Mouse (Mus musculus): ENCODE measurements around the gene Rxra.

The Rxra gene

DNA sequence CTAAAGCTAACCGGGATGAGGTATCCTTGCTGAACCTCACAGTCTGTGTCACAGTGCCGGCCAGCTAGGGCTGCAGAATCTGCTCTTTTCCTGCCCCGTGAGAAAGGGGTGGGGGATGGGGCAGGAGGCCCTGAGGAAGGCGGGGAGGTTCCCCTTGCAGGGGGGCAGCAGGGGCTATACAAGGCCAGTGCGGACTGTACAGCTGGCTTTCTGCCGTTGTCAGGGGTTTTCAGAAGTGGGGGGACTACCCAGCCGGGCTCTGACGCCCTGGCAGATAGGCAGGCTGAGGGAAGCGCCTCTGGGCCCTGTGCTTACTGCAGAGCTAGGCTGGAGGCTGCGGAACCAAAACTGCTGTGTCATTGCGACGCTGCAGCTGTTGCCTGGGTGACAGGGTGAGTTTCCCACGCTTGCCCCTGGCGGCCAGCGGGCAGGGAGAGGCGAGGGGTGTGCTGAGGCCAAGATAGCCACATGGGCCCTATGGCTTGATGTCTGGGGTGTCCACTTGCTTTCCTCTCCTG, 63.9 kb downstream of the Rxra start:
- in situ Hi-C loops (cut with MboI): no loop called here

DNA sequence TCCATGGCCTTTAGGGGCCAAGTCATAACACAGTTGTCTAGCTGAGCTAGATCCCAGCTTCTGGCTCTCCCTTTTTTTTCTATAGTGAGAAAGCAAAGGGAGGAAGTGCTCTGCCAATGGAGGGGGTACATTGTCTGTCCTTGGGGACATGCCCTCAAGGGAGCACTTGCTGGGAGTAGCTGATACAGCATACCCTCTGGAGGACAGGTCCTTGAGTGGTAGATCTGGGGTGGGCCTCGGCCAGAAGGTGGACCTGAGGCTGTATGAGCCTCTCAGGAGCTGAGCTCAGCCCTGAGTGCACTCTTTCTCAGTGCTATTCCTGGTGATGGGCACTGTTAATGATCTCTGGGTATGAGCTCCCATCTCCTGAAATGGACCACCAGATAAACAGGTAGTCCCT, 66.9 kb downstream of the Rxra start:
- in situ Hi-C loops (cut with MboI): no loop called here

DNA sequence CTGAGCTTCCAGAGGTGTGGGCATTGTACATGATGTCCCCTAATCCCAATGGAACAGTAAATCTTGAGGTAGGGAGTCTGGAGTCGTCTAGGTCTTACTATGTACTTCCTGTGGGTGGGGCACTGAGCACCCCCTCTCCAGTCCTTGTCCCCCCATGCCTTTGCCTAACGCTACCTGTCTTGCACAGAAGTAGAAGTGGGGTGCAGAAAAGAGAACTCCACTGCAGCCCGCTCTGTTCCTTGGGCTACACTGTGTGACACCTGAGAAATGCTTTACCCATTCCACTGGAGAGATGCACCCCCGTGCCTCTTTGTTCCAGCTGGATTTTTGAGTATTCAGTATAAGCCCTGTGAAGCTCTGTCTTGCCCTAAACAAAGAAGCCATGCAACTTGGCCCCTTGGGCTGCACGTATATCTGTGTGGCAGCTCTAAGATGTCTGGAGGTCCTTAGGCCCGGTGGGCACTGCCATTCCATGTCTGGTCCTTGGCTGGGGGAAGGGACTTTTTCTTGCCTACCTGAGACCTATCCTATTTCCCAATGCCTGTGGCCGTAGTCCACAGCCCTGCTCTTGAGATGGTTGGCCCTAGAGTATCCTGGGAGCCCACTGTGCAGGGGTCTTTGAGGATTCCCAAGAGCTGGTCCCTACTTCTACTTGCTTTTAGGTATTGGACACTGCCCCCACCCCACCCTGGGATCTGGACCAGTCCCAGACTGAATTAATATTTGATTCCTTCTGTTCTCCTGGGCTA, 67.8 kb downstream of the Rxra start:
- in situ Hi-C loops (cut with MboI): no loop called here

DNA sequence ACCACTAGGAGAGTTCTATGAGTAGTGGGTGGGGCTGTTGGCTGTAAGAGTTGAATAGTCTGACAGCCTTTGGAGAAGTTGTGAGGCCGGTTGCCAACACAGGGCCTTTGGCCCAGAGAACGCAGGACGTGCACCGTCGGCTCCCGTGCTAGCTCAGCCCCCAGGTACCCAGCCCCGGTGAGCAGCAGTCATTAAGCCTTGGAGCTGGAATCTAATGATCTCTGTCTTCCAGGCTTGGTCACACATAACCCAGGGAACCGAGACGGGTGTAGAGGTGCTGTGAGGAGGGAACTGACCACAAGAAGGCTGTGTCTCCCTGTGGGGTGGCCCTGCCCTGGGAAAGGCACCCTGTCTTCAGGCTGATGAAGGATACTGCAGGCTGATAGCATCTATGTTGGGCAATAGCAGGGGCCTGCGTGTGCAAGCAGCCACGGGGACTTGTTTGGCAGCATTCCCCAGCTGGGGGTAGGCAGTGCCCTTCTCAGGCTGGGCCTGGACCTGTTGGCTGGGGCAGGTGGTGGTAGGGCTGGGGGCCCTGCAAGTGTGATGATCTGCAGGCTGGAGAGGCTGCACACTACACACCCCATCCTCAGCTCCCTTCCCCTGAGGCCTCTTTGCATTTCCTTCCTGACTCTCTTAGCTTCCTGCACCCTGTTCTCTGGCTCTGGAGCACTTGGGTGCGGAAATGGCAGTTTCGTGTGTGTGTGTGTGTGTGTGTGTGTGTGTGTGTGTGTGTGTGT, 68.5 kb downstream of the Rxra start:
- in situ Hi-C loops (cut with MboI): no loop called here

DNA sequence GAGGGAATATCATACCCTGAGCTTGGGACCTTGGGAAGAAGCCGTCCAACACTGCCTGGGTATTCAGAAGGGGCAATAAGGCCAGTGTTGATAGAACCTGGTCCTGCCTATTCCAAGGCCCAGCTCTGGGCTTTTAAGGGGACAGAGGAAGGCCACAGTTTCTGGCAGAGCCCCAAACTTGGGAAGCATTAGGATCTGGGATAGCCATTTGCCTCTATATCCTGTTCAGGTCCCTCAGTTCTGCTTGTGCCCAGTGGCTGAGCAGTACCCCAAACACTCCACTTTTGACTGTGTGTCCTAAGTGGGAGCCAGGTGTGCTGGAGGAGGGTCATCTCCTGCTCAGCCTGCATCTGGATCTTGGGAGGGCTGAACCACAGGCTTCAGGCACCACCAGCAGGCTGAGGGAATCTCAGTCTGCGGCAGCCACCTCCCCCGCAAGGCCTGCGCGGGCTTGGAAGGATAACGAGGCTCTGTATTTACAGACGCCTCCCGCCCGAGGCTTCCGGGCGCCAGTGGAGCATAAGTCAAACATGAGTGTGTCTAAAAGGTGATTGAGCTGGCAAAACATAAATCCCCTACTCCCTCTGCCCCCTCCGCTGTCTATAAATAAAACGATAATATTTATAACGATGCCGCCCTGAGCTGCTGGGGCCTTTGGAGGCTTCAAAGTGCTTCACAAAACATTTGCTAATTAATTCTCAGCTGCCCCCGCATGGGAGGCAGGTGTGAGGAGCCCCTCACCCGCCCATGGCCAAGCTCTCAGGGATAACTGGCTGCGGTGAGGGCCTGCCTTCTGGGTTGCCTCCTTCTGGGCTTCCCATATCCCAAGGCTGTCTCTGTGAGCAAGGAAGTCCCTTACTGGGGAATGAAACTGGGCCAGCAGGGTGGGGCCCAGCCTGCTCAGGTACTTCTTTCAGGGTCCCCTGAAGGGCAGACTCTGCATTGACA, 69.7 kb downstream of the Rxra start:
- in situ Hi-C loops (cut with MboI): no loop called here

DNA sequence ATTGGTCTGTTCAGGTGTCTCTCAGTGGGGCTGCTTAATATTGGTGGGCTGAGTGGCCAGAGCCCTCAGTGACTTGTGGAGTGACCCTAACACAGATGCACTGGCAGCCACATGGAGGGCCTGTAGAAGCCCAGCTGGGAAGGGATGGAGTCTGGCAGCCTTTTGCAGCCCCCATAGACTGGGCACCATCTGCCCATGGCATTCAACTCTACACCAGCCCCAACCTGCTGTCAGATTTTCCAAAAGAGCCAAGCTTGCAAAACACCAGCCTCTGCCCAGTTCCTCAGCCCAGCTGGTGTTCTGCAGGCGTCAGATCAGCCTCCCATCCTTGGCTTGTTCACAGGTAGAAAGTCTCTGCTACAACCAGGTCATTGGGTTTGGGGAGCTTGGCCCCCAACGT, 70.6 kb downstream of the Rxra start:
- in situ Hi-C loops (cut with MboI): no loop called here

DNA sequence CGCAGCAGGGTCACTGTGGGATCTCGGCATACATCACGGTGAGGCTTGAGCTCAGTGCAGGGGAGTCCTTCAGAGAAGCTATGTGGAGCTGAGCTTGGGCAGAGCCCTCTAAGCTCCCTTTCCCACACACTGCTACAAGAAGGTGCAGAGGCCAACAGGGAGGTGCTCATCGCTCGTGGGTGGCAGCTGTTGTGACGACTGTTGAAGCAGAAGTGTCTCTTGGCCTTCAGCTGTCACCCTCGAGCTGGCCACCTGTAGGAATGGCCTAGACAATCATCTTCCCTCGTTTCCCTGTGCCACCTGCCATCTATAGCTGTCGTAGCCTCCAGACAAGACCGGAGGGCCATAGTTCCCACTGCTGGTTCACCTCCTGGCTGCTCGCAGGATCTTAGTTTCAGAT, 72.7 kb downstream of the Rxra start:
- in situ Hi-C loops (cut with MboI): no loop called here

DNA sequence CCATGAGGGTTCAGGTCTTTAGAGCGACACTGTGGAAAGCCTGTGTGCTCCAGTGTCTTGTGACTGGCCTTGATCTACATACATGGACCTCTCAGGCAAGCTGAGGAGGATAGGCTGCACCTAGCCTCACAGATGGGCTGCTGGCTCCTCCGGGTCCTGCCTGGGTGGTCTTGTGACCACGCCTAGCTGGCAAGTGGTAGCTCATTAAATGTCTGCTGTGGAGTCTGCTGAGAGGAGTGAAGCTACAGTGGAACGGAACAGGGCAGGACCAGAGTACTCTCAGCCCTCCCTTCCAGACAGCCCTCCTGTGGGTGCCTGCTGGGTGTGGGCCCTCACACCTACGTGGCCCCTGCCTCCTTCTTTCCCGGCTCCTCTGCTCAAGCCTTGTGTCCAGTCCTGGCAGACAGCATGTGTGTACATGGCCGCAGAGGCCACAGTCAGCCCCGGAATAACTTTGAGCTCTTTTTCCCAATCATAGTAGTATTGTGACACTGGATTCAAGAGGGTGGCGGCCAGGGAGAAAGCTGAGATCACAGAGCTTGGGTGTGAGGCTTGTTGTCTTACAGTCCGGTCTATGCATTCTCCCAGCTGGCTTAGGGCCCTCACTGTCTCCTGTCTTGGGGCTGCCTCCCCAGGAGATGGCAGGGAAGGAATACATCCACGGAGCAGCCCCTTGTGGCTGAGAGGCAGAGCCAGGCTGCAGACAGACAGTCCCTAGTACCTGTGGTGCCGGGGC, 74.3 kb downstream of the Rxra start:
- in situ Hi-C loops (cut with MboI): loop anchor here (25.0 kb wide), 1 partner anchor 263 kb away; no protein-coding TSS in a partner anchor

DNA sequence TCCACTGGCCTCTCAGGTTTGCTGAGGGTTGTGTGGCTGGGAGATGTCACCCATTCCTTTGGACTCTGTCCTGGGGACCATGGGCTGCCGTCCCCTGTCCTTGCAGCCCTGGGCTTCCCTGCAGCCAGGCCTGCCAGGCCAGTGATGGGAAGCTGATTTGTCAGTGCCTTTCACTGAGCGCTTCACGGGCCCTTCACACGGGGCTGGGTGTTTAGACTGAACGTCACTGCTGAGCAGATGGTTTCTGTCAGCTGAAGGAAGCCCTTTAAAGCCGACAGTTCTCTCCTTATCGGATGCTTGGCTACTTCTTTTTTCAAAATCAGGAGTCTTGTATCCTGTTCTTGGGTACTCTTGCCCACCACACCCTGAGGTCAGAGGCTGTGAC, 74.9 kb downstream of the Rxra start:
- in situ Hi-C loops (cut with MboI): loop anchor here (25.0 kb wide), 1 partner anchor 264 kb away; no protein-coding TSS in a partner anchor

DNA sequence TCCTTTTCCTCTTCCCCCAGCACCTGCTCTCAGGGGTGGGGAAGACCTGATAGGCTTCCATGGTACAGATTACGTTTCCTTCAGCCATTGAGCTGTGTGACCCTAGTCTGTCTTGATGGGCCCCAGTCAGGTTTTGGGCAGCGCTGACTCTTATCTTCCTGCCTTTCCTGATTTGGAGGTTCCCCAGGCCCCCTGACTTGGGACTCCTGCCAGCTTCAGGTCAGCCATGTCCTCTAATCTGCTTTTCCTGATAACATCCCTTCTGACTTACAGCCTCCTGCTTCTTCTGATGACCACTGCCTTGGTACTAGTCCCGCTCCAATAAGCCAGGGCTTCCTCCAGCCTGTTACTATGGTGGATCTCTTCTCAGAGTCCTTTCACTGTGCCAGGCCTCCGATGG, 75.6 kb downstream of the Rxra start:
- in situ Hi-C loops (cut with MboI): loop anchor here (25.0 kb wide), 1 partner anchor 265 kb away; no protein-coding TSS in a partner anchor

DNA sequence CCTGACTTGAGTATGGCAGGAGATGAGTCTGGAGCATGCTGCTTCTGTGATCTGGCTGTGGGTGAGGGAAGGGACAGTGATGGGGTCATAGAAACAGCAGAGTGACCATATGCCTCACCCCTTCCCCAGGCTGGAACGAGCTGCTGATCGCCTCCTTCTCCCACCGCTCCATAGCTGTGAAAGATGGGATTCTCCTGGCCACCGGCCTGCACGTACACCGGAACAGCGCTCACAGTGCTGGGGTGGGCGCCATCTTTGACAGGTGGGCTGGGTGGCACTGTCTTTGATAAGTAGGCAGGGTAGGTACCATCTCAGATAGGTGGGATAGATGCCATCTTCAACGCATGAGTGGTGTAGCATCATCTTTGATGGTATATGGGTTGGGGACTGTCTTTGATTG, 77.9 kb downstream of the Rxra start:
- in situ Hi-C loops (cut with MboI): loop anchor here (25.0 kb wide), 1 partner anchor 267 kb away; no protein-coding TSS in a partner anchor

DNA sequence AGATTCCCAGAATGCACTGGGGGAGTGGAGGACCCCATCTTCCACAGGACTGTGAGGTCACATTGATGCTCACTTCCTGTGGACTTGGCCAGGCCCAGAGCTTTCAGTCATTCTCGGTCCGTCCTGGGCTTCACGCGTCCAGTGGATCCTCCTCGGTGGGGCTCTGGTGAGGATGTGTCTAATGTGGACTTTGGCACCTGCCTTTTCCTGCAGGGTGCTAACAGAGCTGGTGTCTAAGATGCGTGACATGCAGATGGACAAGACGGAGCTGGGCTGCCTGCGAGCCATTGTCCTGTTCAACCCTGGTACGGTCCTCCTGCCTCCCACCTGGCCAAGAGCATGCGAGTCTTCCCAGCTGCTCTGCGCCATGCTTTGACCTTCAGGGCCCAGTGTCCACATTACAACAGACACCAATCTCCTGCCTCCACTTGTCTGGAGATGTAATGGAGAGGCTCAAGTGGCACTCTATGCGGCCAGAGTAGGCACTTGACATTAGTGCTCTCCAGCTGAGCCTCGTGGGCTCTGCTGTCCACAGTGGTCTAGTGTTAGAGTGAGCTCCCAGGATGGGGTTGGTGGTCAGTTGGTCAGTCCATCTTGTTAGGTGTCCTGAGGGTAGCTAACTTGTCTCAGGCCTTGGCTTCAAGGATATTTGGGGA, 79.9 kb downstream of the Rxra start:
- in situ Hi-C loops (cut with MboI): loop anchor here (25.0 kb wide), 1 partner anchor 269 kb away; no protein-coding TSS in a partner anchor

DNA sequence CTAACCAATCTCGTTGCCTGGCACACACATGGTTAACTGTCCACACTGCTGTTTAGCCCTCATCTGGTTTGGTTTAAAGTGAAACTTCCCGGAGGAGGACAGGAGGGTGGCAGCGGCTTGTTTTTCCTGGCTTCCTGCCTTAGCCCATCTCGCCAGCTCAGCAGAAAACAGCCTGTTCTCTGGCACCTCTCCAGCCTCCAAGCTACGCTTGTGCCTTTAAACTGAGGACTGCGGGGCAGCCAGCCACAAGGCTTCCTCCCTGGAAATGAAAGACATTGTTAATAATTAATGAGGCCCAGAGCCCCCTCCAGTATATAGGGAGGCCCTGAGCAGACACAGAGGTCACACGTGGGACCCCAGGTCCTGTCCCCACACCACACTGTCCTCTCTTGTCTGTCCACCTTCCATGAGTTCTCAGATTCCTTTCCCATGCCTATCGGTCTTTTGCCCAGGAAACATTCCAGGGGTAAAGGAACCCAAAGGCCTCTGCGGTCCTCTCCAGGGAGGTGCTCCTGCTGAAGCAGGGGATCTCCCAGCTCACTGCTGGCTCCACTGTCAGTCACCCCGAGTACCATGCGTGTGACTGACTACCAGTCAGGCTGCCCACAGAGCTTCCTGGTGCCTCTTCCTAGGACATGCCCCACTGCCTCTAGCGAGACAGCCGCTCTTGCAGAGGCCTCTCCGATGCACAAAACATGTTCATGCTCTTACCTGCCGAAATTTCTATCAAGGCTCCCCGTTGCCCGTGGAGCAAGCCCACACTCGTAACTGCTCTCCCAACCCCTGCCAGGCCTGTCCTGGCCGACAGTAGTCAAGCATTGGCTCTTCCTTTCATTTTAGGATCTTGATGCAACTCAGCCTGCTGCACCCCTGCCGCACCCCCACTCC, 82.4 kb downstream of the Rxra start:
- in situ Hi-C loops (cut with MboI): loop anchor here (25.0 kb wide), 1 partner anchor 271 kb away; no protein-coding TSS in a partner anchor

DNA sequence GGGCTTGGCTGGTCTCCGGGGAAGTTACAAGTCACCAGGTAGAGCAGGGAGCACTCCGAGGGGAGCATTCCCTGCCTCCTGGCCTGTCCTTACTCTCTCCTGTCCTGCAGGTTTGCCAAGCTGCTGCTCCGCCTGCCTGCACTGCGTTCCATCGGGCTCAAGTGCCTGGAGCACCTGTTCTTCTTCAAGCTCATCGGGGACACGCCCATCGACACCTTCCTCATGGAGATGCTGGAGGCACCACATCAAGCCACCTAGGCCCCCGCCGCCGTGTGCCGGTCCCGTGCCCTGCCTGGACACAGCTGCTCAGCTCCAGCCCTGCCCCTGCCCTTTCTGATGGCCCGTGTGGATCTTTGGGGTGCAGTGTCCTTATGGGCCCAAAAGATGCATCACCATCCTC, 83.2 kb downstream of the Rxra start:
- in situ Hi-C loops (cut with MboI): loop anchor here (25.0 kb wide), 1 partner anchor 272 kb away; no protein-coding TSS in a partner anchor

DNA sequence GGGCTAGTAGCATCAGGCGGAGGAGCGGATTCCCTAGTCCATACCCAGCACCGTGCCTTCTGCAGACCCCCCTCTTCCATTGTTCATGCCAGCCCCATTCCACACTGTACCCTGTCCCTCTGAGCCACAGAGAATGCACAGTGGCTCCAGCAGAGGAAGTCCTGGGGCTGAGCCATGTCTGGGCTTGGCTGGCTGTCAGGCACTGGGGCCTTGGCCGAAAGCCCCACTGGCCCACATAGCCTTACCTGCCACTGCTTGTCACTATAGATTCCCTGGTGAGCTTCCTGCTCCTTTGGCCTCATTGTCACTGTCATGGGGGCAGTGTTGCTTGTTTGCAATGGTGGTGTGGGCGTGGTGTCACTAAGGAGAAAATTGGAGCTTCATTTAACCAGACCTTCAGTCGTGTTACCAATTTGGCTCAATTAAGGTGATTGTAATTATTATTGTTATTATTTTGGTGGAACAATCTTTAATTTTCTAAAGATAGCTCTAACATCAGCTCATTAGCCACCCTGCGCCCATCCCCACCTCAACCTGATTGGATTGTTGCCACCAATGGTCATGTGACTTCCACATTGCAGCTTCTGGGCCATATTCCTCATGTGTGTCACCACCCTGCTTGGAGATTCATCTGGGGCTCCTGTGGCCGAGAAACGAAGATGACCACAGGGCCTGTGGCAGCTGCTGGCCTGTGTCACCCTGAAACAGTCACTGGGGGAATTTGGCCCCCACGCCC, 85.2 kb downstream of the Rxra start:
- in situ Hi-C loops (cut with MboI): loop anchor here (25.0 kb wide), 1 partner anchor 274 kb away; no protein-coding TSS in a partner anchor

DNA sequence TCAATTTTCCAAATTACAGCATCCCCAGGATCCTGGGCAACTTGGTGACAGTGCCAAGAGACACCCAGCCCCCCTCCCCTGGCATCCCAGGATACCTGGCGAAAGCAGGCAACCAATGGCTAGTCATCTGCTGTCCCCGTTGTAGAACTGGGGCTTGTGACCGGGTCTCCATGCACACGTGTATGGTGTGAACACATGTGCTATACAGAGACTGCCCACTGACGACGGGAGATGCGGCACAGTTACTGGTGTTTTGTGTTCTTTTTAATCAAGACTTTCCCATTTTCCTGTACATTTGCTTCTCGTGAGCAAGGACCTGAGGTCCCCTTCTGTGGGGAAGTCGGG, 85.7 kb downstream of the Rxra start:
- in situ Hi-C loops (cut with MboI): loop anchor here (25.0 kb wide), 1 partner anchor 275 kb away; no protein-coding TSS in a partner anchor

DNA sequence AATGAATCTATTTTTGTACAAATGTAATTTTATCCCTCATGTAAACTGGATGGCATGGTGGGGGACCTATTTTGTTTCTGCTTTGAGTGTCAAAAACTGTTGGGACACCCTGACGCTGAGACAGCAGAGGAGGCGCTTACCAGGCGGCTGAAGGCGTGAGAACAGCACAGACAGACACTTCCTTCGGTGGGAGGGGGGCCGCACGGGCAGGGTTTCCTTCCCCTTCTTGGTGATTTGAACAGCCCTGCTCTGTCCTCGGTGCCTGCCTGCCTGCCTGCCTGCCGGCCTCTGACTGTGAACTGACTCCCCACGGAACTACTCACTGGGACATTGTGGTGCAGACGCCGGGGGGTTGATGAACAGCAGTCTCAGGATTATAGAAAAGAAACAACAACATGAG, 86.3 kb downstream of the Rxra start:
- in situ Hi-C loops (cut with MboI): loop anchor here (25.0 kb wide), 1 partner anchor 275 kb away; no protein-coding TSS in a partner anchor

Data from mature B cell (primary cell).